Comparison of ENCODE assay signal across 13 mouse cellular contexts in the genomic region with DNA sequence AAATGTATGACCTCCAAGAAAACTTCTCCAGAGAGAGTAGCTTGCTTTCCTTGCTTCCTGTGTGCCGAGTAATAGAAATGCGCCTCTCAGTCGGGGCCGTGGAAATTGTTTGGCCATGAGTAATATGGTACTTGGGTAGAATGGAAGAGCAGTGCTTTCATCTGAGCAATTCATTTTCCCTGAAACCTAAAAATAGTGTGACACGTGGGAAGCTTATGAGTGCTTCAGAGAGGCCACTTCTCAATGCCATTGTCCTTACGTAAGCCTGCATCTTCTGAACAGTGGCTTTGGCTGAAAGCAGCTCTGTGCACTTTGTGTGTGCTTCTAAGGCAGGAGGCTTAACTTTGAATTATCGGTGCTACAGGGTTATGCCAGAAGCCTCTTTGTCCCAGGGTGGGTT.
DNase-seq lines count a peak whose midpoint lies in the region; ATAC-seq and TF ChIP-seq lines count a peak whose summit lies in the region.
"Had no signal": no experiment of that assay in that cellular context is flagged by ENCODE, and none has a peak within 500 bp of the region (broad histone marks: within the 10 kb centered on the region; RNA-seq: fewer than 3 reads in every experiment).

No protein-coding gene starts in this region.

- no peaks in the 10 kb centered on the region for H3K4me1 ChIP-seq in hindbrain, postnatal 0 days (ENCODE audit: insufficient read depth, low read length)
- H3K4me1 ChIP-seq in hindbrain, embryonic 10.5 days (replicated peaks) = no peaks in the 10 kb centered on the region
- no peaks in the 10 kb centered on the region for H3K4me1 ChIP-seq in heart, embryonic 10.5 days

- TF ChIP-seq CTCF in hindbrain, postnatal 0 days (IDR thresholded peaks at IDR 0.05; ENCODE audit: low read depth) = no peak

- WGBS in hindbrain, postnatal 0 days = 66% methylated on average over 7 of the region's 7 CpGs
- WGBS in hindbrain, embryonic 10.5 days = 89% methylated on average over 7 of the region's 7 CpGs
- 66% methylated on average over 7 of the region's 7 CpGs for WGBS in heart, embryonic 10.5 days

- no peaks in the 10 kb centered on the region for H3K9me3 ChIP-seq in hindbrain, postnatal 0 days (ENCODE audit: low read length)
- no peaks in the 10 kb centered on the region for H3K9me3 ChIP-seq in hindbrain, embryonic 10.5 days
- no peaks in the 10 kb centered on the region for H3K9me3 ChIP-seq in heart, embryonic 10.5 days

- H3K4me2 ChIP-seq in hindbrain, postnatal 0 days (ENCODE audit: low read depth, low read length) = no peak overlapping the region
- H3K4me2 ChIP-seq: lung, embryonic 14.5 days had no signal

- H3K4me3 ChIP-seq in hindbrain, postnatal 0 days (ENCODE audit: low read length) = no peak overlapping the region
- H3K4me3 ChIP-seq in hindbrain, embryonic 10.5 days = no peak overlapping the region
- H3K4me3 ChIP-seq in heart, embryonic 10.5 days = no peak overlapping the region

- H3K9ac ChIP-seq in hindbrain, postnatal 0 days (replicated peaks; ENCODE audit: low read length) = no peak overlapping the region
- H3K9ac ChIP-seq: lung, embryonic 14.5 days had no signal

- no peaks in the 10 kb centered on the region for H3K27me3 ChIP-seq in hindbrain, postnatal 0 days (ENCODE audit: insufficient read depth, low read length)
- H3K27me3 ChIP-seq in hindbrain, embryonic 10.5 days (ENCODE audit: insufficient read depth, poor library complexity, severe bottlenecking) = no peaks in the 10 kb centered on the region
- H3K27me3 ChIP-seq in heart, embryonic 10.5 days (ENCODE audit: insufficient read depth, poor library complexity, severe bottlenecking) = no peaks in the 10 kb centered on the region

- no peak overlapping the region for H3K27ac ChIP-seq in hindbrain, postnatal 0 days
- no peak overlapping the region for H3K27ac ChIP-seq in hindbrain, embryonic 10.5 days
- peak overlapping the region; percentile 57; the same call in 1 of the 2 replicates for H3K27ac ChIP-seq in heart, embryonic 10.5 days

- 0 out of 2 replicates have a peak, but pooled peaks have one; percentile 38 for ATAC-seq in hindbrain, postnatal 0 days

- no peak for DNase-seq in hindbrain, postnatal 0 days (ENCODE audit: low spot score)
- no peak for DNase-seq in hindbrain, embryonic 10.5 days (ENCODE audit: low spot score)
- peak; percentile 9 to 41 for DNase-seq in right cerebral cortex, postnatal 36 days (ENCODE audit: low spot score in 2 of 2)
- no peak for DNase-seq in right cerebral cortex, postnatal 4 days
- no peak for DNase-seq in heart, embryonic 10.5 days (ENCODE audit: low spot score)
- DNase-seq in telencephalon, adult 2 months (ENCODE audit: low read depth, low spot score) = peak; percentile 81
- no peak for DNase-seq in adipocyte (ENCODE audit: low spot score)
- DNase-seq in embryo, embryonic 10.5 days (ENCODE audit: low spot score) = no peak
- DNase-seq: gastrocnemius, postnatal 14 days; kidney, adult 11 months; layer of hippocampus, postnatal 36 days; lung, embryonic 14.5 days; spleen, adult 18-20 months had no signal

- no peaks in the 10 kb centered on the region for H3K36me3 ChIP-seq in hindbrain, postnatal 0 days (ENCODE audit: insufficient read depth, low read length)
- no peaks in the 10 kb centered on the region for H3K36me3 ChIP-seq in hindbrain, embryonic 10.5 days
- H3K36me3 ChIP-seq in heart, embryonic 10.5 days = no peaks in the 10 kb centered on the region

Comparison
In these comparisons a context has a peak if more than half of its experiments do, and no peak if none do; other contexts are left out.
1. DNase-seq: peak in right cerebral cortex, postnatal 36 days (2 of 2) and telencephalon, adult 2 months (single experiment); none in hindbrain, postnatal 0 days (single experiment), hindbrain, embryonic 10.5 days (single experiment), right cerebral cortex, postnatal 4 days (single experiment), heart, embryonic 10.5 days (single experiment), adipocyte (single experiment) and embryo, embryonic 10.5 days (single experiment).